11 mouse cellular contexts compared by ENCODE assay signal in genomic region chr10:68134549-68134948, GRCm38 (mm10).
DNase-seq lines count a peak whose midpoint lies in the region; ATAC-seq and TF ChIP-seq lines count a peak whose summit lies in the region.
"Had no signal": no experiment of that assay in that cellular context is flagged by ENCODE, and none has a peak within 500 bp of the region (broad histone marks: within the 10 kb centered on the region; RNA-seq: fewer than 3 reads in every experiment).

No protein-coding gene starts in this region.

- no peak for TF ChIP-seq EP300 in liver, postnatal 0 days (IDR thresholded peaks at IDR 0.05; ENCODE audit: low read depth)

- no peak overlapping the region for H3K27ac ChIP-seq in heart, embryonic 11.5 days (ENCODE audit: low read depth, low read length)
- H3K27ac ChIP-seq in kidney, postnatal 0 days: no peak overlapping the region
- no peak overlapping the region for H3K27ac ChIP-seq in ES-E14 (ENCODE audit: insufficient read depth, low read depth, low read length, poor library complexity, severe bottlenecking)
- peak overlapping the region; percentile 92 for H3K27ac ChIP-seq in liver, postnatal 0 days (ENCODE audit: low read depth)
- H3K27ac ChIP-seq: neural tube, embryonic 13.5 days had no signal

- in situ Hi-C loops in ES-E14 (cut with MboI; ENCODE audit: low sequenced_read_pairs in 2 of 2, unreplicated experiment in 2 of 2): no loop called here

- ATAC-seq in heart, embryonic 11.5 days (replicated peaks; ENCODE audit: insufficient number of reproducible peaks, low FRiP score, low TSS enrichment): no peak
- no peak for ATAC-seq in kidney, postnatal 0 days (replicated peaks; ENCODE audit: low FRiP score, low read depth)
- ATAC-seq in liver, postnatal 0 days: no peak

- no peaks in the 10 kb centered on the region for H3K27me3 ChIP-seq in heart, embryonic 11.5 days (ENCODE audit: control insufficient read depth, insufficient read depth, low read length)
- no peaks in the 10 kb centered on the region for H3K27me3 ChIP-seq in kidney, postnatal 0 days (ENCODE audit: insufficient read depth, low read length)
- no peaks in the 10 kb centered on the region for H3K27me3 ChIP-seq in liver, postnatal 0 days (ENCODE audit: insufficient read depth, low read length)
- H3K27me3 ChIP-seq: neural tube, embryonic 13.5 days had no signal

- 40% methylated on average over 4 of the region's 4 CpGs for WGBS in heart, embryonic 11.5 days (ENCODE audit: insufficient replicate concordance)
- 53% methylated on average over 4 of the region's 4 CpGs for WGBS in kidney, postnatal 0 days
- 61% methylated on average over 4 of the region's 4 CpGs for WGBS in liver, postnatal 0 days (ENCODE audit: insufficient replicate concordance)

- H3K4me1 ChIP-seq in heart, embryonic 11.5 days (ENCODE audit: control insufficient read depth, insufficient read depth, low read length): peaks cover 23% of the 10 kb centered on the region
- peaks cover 39% of the 10 kb centered on the region for H3K4me1 ChIP-seq in kidney, postnatal 0 days (replicated peaks; ENCODE audit: insufficient read depth, low read length)
- peaks cover 14 to 30% of the 10 kb centered on the region in 2 experiments for H3K4me1 ChIP-seq in ES-E14 (ENCODE audit: control insufficient read depth in 2 of 2, insufficient read depth in 2 of 2, low read length in 2 of 2, poor library complexity in 1 of 2)
- peaks cover 24% of the 10 kb centered on the region for H3K4me1 ChIP-seq in liver, postnatal 0 days (ENCODE audit: insufficient read depth)

- DNase-seq in heart, postnatal 4 days: no peak
- no peak for DNase-seq in kidney, postnatal 0 days (ENCODE audit: low spot score)
- no peak for DNase-seq in kidney, adult 18-20 months
- DNase-seq in ES-E14 (ENCODE audit: low read depth, low spot score): no peak
- no peak for DNase-seq in liver, postnatal 0 days
- no peak for DNase-seq in testis, postnatal 14 days (ENCODE audit: low spot score)
- DNase-seq in spleen, postnatal 10 days (ENCODE audit: low spot score in 2 of 2): no peak
- DNase-seq: adrenal gland, adult 2 months; midbrain, embryonic 14.5 days had no signal

- TF ChIP-seq CTCF in kidney, postnatal 0 days (IDR thresholded peaks at IDR 0.05; ENCODE audit: low read depth): no peak
- no peak for TF ChIP-seq CTCF in liver, postnatal 0 days (IDR thresholded peaks at IDR 0.05; ENCODE audit: low read depth)

- peak overlapping the region; percentile 76 for H3K4me2 ChIP-seq in heart, embryonic 11.5 days
- H3K4me2 ChIP-seq in kidney, postnatal 0 days (ENCODE audit: low read length): peak overlapping the region; percentile 70
- H3K4me2 ChIP-seq in liver, postnatal 0 days (ENCODE audit: low read depth, low read length): peak overlapping the region; percentile 63

- H3K9ac ChIP-seq in heart, embryonic 11.5 days (ENCODE audit: low read depth, low read length): no peak overlapping the region
- H3K9ac ChIP-seq in kidney, postnatal 0 days (ENCODE audit: low read depth, low read length): no peak overlapping the region
- peak overlapping the region; percentile 59; the same call in 1 of the 2 replicates for H3K9ac ChIP-seq in ES-E14 (ENCODE audit: insufficient read depth, low read depth, low read length, poor library complexity, severe bottlenecking)
- peak overlapping the region; percentile 69; the same call in 1 of the 2 replicates for H3K9ac ChIP-seq in liver, postnatal 0 days (replicated peaks)
- H3K9ac ChIP-seq: neural tube, embryonic 13.5 days had no signal

- H3K36me3 ChIP-seq in heart, embryonic 11.5 days (ENCODE audit: control insufficient read depth, insufficient read depth, low read length): peaks cover 7% of the 10 kb centered on the region; the same call in 1 of the 2 replicates
- H3K36me3 ChIP-seq in kidney, postnatal 0 days (ENCODE audit: insufficient read depth, low read length): peaks cover 13% of the 10 kb centered on the region; the same call in 1 of the 2 replicates
- H3K36me3 ChIP-seq in ES-E14 (ENCODE audit: control insufficient read depth, insufficient read depth, low read length, poor library complexity, severe bottlenecking): peaks cover 33% of the 10 kb centered on the region
- peaks cover 16% of the 10 kb centered on the region for H3K36me3 ChIP-seq in liver, postnatal 0 days (replicated peaks; ENCODE audit: insufficient read depth, low read length)

- no peaks in the 10 kb centered on the region for H3K9me3 ChIP-seq in heart, embryonic 11.5 days (replicated peaks; ENCODE audit: control insufficient read depth, low read length)
- H3K9me3 ChIP-seq in kidney, postnatal 0 days (replicated peaks; ENCODE audit: low read length): no peaks in the 10 kb centered on the region
- H3K9me3 ChIP-seq in ES-E14 (ENCODE audit: control insufficient read depth, insufficient read depth, low read depth, low read length): no peaks in the 10 kb centered on the region
- no peaks in the 10 kb centered on the region for H3K9me3 ChIP-seq in liver, postnatal 0 days (ENCODE audit: low read length)
- H3K9me3 ChIP-seq: neural tube, embryonic 13.5 days had no signal

- no peak overlapping the region; the same call in 1 of the 2 replicates for H3K4me3 ChIP-seq in heart, embryonic 11.5 days (ENCODE audit: low read depth, low read length)
- H3K4me3 ChIP-seq in kidney, postnatal 0 days (replicated peaks; ENCODE audit: low read depth, low read length): no peak overlapping the region
- H3K4me3 ChIP-seq in ES-E14 (ENCODE audit: insufficient read depth in 1 of 2, low read depth in 1 of 2, low read length in 2 of 2, poor library complexity in 1 of 2, severe bottlenecking in 1 of 2): peak overlapping the region; percentile 77 to 86
- H3K4me3 ChIP-seq in liver, postnatal 0 days (ENCODE audit: low read depth, low read length): peak overlapping the region; percentile 58
- H3K4me3 ChIP-seq: neural tube, embryonic 13.5 days had no signal

TF ChIP-seq in ES-E14, 5 proteins besides CTCF, POLR2A, EP300 and RAD21:
- no peak for TF ChIP-seq ZC3H11A (IDR thresholded peaks at IDR 0.05; ENCODE audit: borderline replicate concordance, low read depth, low read length)
- no peak for TF ChIP-seq MAFK (IDR thresholded peaks at IDR 0.05; ENCODE audit: insufficient read depth, low read depth, low read length)
- TF ChIP-seq HCFC1 (IDR thresholded peaks at IDR 0.05; ENCODE audit: borderline replicate concordance, insufficient read depth, low read length): no peak
- no peak for TF ChIP-seq CHD2 (IDR thresholded peaks at IDR 0.05; ENCODE audit: low read depth, low read length)
- no peak for TF ChIP-seq ZNF384 (IDR thresholded peaks at IDR 0.05; ENCODE audit: low read depth, low read length)

Comparison
In these comparisons a context has a peak if more than half of its experiments do, and no peak if none do; other contexts are left out.
1. H3K4me3 ChIP-seq: peak in ES-E14 (2 of 2) and liver, postnatal 0 days (single experiment); none in heart, embryonic 11.5 days (single experiment) and kidney, postnatal 0 days (single experiment).
2. H3K9ac ChIP-seq: peak in ES-E14 (single experiment) and liver, postnatal 0 days (single experiment); none in heart, embryonic 11.5 days (single experiment) and kidney, postnatal 0 days (single experiment).
3. Peak in every context shown above with its lines, with median percentiles within 50 percentile points of each other: H3K4me2 ChIP-seq.